Mouse (Mus musculus) liver, embryonic 11.5 days (tissue): ENCODE results near the gene Lrch1. TPM values are rescaled to one million over a fixed set of nuclear protein-coding genes. Genes with fewer than 3 reads are reported as not detected.
A peak's percentile ranks its signal among the peaks of the same experiment; 100 is the strongest.

Experiments used
- ATAC-seq: fragments of 200-750 bp; cut with Nextera tagmentation; replicated peaks from 2 replicates; pipeline ENCODE4 v1.8.0; 2017; ENCODE audit warnings: moderate number of reproducible peaks, mild to moderate bottlenecking, moderate TSS enrichment, moderate library complexity; ENCODE audit not compliant: low FRiP score
- DNase-seq: peaks from one replicate; pipeline ENCODE4 v3.0.0-alpha.2; 2017; ENCODE audit warnings: low spot score
- H3K27ac ChIP-seq: fragments of 300-500 bp; sonication (generic); 2 replicates; pipeline ENCODE4 v1.5.1; 2014; ENCODE audit warnings: mild to moderate bottlenecking, low read depth, low read length, control low read depth
- H3K27me3 ChIP-seq: fragments of 300-500 bp; sonication (generic); replicated peaks from 2 replicates; pipeline ENCODE4 v1.6.1; 2014; ENCODE audit warnings: low read length, mixed read lengths; ENCODE audit not compliant: control insufficient read depth, insufficient read depth
- H3K36me3 ChIP-seq: fragments of 300-500 bp; sonication (generic); 2 replicates; pipeline ENCODE4 v1.6.1; 2014; ENCODE audit warnings: mild to moderate bottlenecking, low read length, moderate library complexity, mixed read lengths; ENCODE audit not compliant: control insufficient read depth, insufficient read depth
- H3K4me1 ChIP-seq: fragments of 300-500 bp; sonication (generic); replicated peaks from 2 replicates; pipeline ENCODE4 v1.6.1; 2014; ENCODE audit warnings: low read length, mixed read lengths; ENCODE audit not compliant: control insufficient read depth, insufficient read depth
- H3K4me2 ChIP-seq: fragments of 300-500 bp; sonication (generic); 2 replicates; pipeline ENCODE4 v1.6.1; 2014; ENCODE audit warnings: mild to moderate bottlenecking, control low read depth, moderate library complexity
- H3K4me3 ChIP-seq: fragments of 300-500 bp; sonication (generic); 2 replicates; pipeline ENCODE4 v1.5.1; 2014; ENCODE audit warnings: low read depth, low read length, control low read depth
- H3K9ac ChIP-seq: fragments of 300-500 bp; sonication (generic); 2 replicates; pipeline ENCODE4 v1.6.1; 2014; ENCODE audit warnings: low read depth, low read length, control low read depth
- H3K9me3 ChIP-seq: fragments of 300-500 bp; sonication (generic); 2 replicates; pipeline ENCODE4 v1.6.1; 2016; ENCODE audit warnings: low read length, inconsistent platforms, mixed read lengths; ENCODE audit not compliant: control insufficient read depth
- WGBS: fragments of 180-500 bp; shearing (Covaris S2); extraction: QIAGEN DNeasy Blood & Tissue Kit; methylation state at CpG from one replicate; pipeline ENCODE4 v1.1.7; 2014; 5-methylcytosine and 5-hydroxymethylcytosine counted together
- polyA plus RNA-seq: library from polyadenylated mRNA; unstranded; fragments of >200 nt; fragmentation: Nextera tagmentation; extraction: Ambion mirVana; gene quantifications from 2 replicates; pipeline ENCODE4 v1.2.1, GENCODE M21; 2014

Gene Lrch1
- polyA plus RNA-seq, 1 experiment from 2014 or later, result 8.0 TPM

DNA sequence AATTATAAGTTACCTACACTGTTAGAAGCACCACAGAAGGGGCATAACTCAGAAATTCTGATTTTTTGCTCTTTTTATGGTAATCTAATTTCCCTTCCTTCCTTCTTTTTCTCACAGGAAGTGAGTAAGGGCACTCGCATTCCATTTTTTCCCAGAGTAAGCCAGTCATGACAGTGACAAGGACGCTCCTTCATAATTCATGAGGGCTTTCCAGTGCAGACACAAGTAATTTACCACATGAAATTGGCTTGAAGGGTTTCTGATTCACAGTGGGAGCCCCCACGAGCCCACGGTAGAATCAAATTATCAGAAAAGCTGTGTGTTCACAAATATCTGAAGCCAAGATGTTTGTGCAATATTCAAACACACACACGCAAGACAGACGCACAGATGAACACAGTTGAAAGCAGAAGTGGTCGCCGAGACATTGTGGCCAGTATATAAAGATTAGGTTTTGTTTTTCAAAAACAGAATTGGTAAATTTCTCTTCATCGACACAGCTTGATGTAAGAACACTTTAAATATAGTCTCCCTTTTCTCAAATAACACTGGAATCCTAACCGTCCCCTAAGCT is 173.5 kb downstream of the Lrch1 start:
- peaks cover 9% of the 10 kb centered on the region for H3K36me3 ChIP-seq

DNA sequence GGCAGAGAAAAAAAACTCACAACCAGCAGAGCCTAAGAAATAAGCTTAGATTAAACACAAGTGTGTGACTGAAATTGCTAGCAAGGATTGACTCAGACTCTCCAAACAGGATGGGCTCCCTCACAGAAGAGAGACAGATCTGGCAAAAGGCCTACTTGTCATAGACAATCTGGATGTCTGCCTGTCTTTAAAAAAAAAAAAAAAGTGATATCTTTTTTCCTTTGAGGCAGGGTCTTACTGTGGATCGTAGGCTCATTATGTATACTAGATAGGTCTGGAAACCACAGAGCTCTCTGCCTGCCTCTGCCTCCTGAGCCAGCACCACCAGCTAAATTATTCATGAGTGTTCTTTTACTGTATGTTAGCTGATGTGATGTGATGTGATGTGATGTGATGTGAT is 179.8 kb downstream of the Lrch1 start:
- no peaks in the 10 kb centered on the region for H3K9me3 ChIP-seq
- H3K27me3 ChIP-seq, result no peaks in the 10 kb centered on the region
- no peak overlapping the region for H3K27ac ChIP-seq
- no peak overlapping the region for H3K4me2 ChIP-seq
- ATAC-seq (no peak), DNase-seq (no peak)
- no peak overlapping the region for H3K9ac ChIP-seq
- H3K4me1 ChIP-seq, result no peaks in the 10 kb centered on the region
- 78% methylated on average over 1 of the region's 1 CpGs for WGBS
- H3K36me3 ChIP-seq, result peaks cover 10% of the 10 kb centered on the region
- H3K4me3 ChIP-seq, result no peak overlapping the region

More for the DNA sequence above, 173.5 kb downstream of the Lrch1 start:
- Histone ChIP-seq H3K9me3 (no peaks in the 10 kb centered on the region), H3K27ac (no peak overlapping the region), H3K4me1 (no peaks in the 10 kb centered on the region), H3K4me2 (no peak overlapping the region), H3K4me3 (no peak overlapping the region), H3K27me3 (no peaks in the 10 kb centered on the region), H3K9ac (no peak overlapping the region)
- 82% methylated on average over 10 of the region's 10 CpGs for WGBS
- DNase-seq (no peak), ATAC-seq (no peak)

- Histone ChIP-seq H3K36me3 (peaks cover 3% of the 10 kb centered on the region; the same call in 1 of the 2 replicates), H3K9me3 (no peaks in the 10 kb centered on the region), H3K4me2 (no peak overlapping the region), H3K4me3 (no peak overlapping the region), H3K9ac (no peak overlapping the region), H3K4me1 (no peaks in the 10 kb centered on the region), H3K27me3 (no peaks in the 10 kb centered on the region), H3K27ac (no peak overlapping the region)
- peak; percentile 62 for DNase-seq
- no peak for ATAC-seq
- WGBS, result 53% methylated on average over 10 of the region's 10 CpGs
Observed at GRCm38 (mm10) chr14:74764191-74764918, 183.3 kb downstream of the Lrch1 start.

DNA sequence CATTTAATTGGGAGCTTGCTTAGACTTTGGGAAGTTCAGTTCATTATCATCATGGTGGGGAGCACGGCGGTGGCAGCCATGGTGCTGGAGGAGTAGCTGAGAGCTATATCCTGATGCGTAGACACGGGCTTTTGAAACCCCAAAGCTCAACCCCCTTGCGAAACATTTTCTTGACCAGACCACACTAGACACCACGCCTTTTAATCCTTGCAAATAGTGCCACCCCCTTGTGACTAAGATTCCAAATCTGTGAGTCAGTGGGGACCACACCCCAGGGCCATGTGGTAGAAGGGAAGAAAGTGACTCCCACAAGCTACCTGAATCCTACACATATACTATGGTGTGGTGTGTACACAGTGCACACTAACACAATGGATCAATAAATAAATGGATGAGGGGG is 210.8 kb downstream of the Lrch1 start:
- no peak overlapping the region for H3K4me2 ChIP-seq

DNA sequence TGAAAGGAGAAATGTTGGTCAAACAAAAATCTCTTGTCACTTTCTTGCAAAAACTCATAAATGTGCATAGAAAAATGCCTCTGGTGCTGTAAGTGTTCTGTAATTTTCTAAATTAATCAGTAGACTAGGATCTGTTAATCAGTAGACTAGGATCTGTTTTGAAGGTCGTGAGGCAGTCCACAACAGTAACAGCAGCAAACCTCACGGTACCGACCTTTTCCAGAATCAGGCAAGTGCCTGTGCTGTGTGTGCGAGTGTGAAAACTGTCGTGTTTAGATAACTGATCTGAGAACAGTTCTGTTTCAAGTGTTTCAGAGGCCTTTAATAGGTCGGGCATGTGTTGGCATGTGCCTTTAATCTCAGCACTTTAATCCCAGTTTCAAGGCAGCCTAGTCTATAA is 212.2 kb downstream of the Lrch1 start:
- DNase-seq, result no peak
- no peaks in the 10 kb centered on the region for H3K27me3 ChIP-seq
- no peaks in the 10 kb centered on the region for H3K9me3 ChIP-seq
- peaks cover 6% of the 10 kb centered on the region; the same call in 1 of the 2 replicates for H3K36me3 ChIP-seq
- peaks cover 7% of the 10 kb centered on the region for H3K4me1 ChIP-seq
- no peak overlapping the region for H3K9ac ChIP-seq
- WGBS, result 76% methylated on average over 6 of the region's 6 CpGs
- no peak overlapping the region for H3K27ac ChIP-seq
- H3K4me2 ChIP-seq, result no peak overlapping the region
- ATAC-seq, result no peak
- no peak overlapping the region for H3K4me3 ChIP-seq

More for the DNA sequence above, 210.8 kb downstream of the Lrch1 start:
- peaks cover 7% of the 10 kb centered on the region for H3K4me1 ChIP-seq
- ATAC-seq, result no peak
- H3K9ac ChIP-seq, result no peak overlapping the region
- no peak overlapping the region for H3K27ac ChIP-seq
- H3K36me3 ChIP-seq, result peaks cover 11% of the 10 kb centered on the region; the same call in 1 of the 2 replicates
- H3K9me3 ChIP-seq, result no peaks in the 10 kb centered on the region
- H3K4me3 ChIP-seq, result no peak overlapping the region
- WGBS, result 86% methylated on average over 6 of the region's 6 CpGs
- no peak for DNase-seq
- H3K27me3 ChIP-seq, result no peaks in the 10 kb centered on the region

DNA sequence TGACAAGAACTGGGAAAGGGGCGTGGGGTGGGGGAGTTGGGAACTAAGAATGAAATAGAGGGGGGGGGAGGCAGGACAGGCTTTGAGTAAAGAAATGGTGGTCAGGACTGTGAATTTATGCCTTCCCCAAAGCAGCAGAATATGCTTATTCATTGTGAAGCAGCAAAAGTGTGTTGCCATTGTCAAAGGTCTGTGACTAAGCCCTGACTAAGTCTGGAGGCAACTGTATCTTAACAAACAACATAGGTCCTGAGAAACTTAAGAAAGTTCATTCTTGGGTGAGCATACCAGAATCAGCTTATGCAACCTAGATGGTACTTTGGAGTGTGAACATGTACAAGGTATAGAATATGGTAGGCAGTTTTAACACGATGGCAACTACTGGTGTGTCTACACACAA is 214.3 kb downstream of the Lrch1 start:
- H3K4me1 ChIP-seq, result peaks cover 7% of the 10 kb centered on the region
- WGBS, result 56% methylated on average over 2 of the region's 2 CpGs
- DNase-seq (no peak), ATAC-seq (no peak)
- H3K4me2 ChIP-seq, result peak overlapping the region; percentile 77
- H3K27ac ChIP-seq, result no peak overlapping the region
- H3K4me3 ChIP-seq, result peak overlapping the region; percentile 68
- H3K9ac ChIP-seq, result peak overlapping the region; percentile 17; the same call in 1 of the 2 replicates
- H3K9me3 ChIP-seq, result no peaks in the 10 kb centered on the region
- peaks cover 6% of the 10 kb centered on the region; the same call in 1 of the 2 replicates for H3K36me3 ChIP-seq
- no peaks in the 10 kb centered on the region for H3K27me3 ChIP-seq

DNA sequence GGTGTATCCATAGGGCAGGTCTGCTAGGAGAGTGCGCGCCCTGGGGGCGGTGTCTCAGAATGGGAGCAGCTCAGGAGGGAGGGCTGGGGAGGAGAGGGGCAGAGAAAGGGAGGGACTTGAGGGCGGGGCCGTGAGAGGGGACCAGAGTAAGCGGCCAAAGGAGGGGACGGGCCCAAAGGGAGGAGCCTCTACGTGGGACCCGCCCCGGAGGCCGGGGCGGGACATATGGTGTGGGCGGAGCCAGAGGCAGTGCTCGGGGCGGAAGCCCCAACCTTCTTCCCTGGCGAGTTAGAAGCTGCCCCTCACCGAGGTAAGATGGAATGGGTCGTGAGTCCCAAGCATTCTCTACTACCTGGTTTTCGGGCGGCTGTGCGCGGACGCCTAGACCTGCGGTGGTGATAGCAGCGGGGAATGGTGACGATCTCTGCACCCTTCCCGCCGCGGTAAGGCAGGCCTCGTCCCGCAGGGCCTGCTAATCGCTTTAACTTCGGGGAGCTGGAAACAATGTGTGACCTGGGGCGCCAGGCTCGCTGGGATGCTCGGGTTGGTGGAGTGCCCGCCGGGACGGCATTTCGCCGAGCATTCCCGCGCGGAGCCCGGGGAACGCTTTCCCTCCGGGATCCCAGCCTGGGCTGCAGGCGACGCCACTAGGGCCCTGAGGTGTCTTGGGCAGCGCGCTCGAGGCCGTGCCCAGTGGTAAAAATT is 215.4 kb downstream of the Lrch1 start, which contains the start of gene Esd:
Esd (plus strand) TSS at position 219 of the 705 bp plus-strand sequence.
- peak; percentile 93 for DNase-seq
- Histone ChIP-seq H3K27ac (peak within 1 kb of the TSS; percentile 66), H3K4me1 (peaks cover 7% of the 10 kb centered on the region), H3K9ac (peak within 1 kb of the TSS; percentile 75), H3K4me3 (peak within 1 kb of the TSS; percentile 68), H3K9me3 (no peaks in the 10 kb centered on the region), H3K4me2 (peak within 1 kb of the TSS; percentile 77), H3K27me3 (no peaks in the 10 kb centered on the region), H3K36me3 (peaks cover 4% of the 10 kb centered on the region; the same call in 1 of the 2 replicates)
- under 1% methylated on average over 53 of the region's 53 CpGs for WGBS
- ATAC-seq, result peak; percentile 99

GRCm38 (mm10) chr14:74731221-74732078 is 216.2 kb downstream of the Lrch1 start:
- 24% methylated on average over 9 of the region's 9 CpGs for WGBS

More at GRCm38 (mm10) chr14:74731221-74732078, 216.2 kb downstream of the Lrch1 start:
- H3K27me3 ChIP-seq, result no peaks in the 10 kb centered on the region
- no peak for ATAC-seq
- peak overlapping the region; percentile 68 for H3K4me3 ChIP-seq
- H3K36me3 ChIP-seq, result no peaks in the 10 kb centered on the region; the same call in 1 of the 2 replicates
- DNase-seq, result no peak
- H3K9me3 ChIP-seq, result no peaks in the 10 kb centered on the region
- H3K9ac ChIP-seq, result peak overlapping the region; percentile 51
- H3K4me2 ChIP-seq, result peak overlapping the region; percentile 77
- H3K27ac ChIP-seq, result peak overlapping the region; percentile 66; the same call in 1 of the 2 replicates
- H3K4me1 ChIP-seq, result peaks cover 7% of the 10 kb centered on the region
